Mouse (Mus musculus) G1E-ER4 (cell line): ENCODE data around the gene Ucn3. TPM values are rescaled to one million over a fixed set of nuclear protein-coding genes. Genes with fewer than 3 reads are reported as not detected.

ENCODE experiments used
- GATA1 ChIP-seq: IDR thresholded peaks from one replicate; pipeline ENCODE4 v1.8.0; 2012; ENCODE audit warnings: low read length, inconsistent platforms
- polyA plus RNA-seq: library from polyadenylated mRNA; stranded (reverse); fragments of >175 nt; gene quantifications from 2 replicates; pipeline ENCODE4 v1.2.3, GENCODE M21; 2012

The Ucn3 gene
- not detected in 2 replicates for polyA plus RNA-seq

DNA sequence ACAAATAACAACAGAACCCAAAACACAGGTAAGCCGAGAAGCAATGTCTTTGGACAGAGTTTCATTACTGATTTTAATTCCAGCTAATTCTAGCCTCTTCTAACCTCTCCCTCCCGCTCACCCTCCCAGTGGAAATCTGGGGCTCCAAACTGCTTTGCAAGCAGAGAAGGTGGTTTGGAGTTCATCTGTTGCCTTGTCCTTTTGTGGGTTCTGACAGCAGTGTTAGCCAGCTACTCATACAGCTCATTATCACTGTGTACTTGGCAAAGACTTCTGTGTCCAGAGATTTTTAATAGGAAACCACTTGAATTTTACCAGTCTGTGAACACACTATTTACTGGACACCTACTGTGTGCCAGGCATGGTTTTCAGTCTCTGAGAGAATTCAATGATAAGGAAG, at the start of gene Ucn3:
Ucn3 (minus strand) TSS at position 101 of the 400 bp plus-strand sequence.
- no peak for TF ChIP-seq GATA1

DNA sequence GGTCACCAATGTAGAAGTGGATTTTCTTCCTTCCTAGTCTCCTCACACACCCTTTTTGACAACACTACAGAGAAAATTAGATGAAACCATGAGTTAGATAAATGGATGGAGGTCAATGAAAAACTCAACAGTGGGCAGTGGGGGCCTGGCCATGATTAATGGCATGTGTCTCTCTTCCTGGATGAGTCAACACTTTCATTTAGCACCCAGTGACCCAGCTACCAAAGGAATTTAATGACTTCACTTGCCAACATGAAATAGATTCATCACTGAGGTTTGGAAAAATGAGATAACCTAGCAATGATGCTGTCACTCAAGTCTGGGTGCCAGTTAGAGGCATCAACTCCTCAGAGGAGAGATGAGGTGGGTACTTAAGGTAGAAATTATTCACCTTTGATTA, 46.9 kb upstream of the Ucn3 start:
- no peak for TF ChIP-seq GATA1

DNA sequence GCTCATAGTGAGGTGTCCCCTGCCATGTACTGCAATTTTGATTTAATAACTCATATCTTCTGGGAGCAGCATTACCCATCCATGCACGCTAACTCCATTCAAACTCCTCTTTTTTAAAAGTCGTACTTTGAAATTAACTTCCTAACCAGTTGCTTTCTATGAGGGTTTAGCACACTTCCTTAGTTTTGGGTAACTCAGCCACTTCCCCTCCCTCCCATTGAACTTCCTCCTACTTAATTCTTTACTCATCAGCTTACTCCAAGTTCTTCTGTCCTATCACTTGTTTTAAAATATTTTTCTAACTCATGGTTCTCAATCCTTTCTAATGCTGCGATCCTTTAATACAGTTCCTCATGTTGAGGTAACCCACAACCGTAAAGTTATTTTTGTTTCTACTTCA, 23.7 kb upstream of the Ucn3 start:
- TF ChIP-seq GATA1: no peak

DNA sequence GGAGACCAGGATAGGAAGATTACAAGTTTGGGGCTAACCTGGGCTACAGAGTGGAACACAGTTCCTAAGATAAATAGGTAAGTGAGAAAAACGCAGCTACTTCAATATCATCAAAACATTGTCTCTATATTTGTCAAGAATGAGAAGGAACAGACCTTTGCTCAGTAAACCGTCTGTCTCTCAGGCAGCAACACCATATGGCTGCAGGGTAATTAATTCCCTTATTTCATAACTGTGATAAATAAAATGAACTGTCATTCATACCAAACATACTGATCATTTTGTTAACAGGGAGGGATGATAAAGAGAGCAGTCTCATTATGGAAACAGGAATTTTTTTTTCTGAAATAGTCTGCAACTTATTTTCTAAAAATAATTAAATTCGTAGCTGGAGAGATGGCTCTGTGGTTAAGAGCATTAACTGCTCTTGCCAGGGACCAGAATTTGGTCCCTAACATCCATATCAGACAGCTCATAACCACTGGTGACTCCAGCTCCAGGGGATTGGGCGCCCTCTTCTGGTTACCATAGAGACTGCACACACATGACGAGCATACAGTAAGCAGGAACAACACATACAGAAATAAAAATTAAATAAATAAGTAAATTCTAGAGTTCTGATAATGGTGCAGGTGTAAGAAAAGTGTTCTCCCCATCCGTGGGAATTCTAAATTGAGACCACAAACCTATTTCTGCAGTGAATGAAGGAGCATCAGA, 6.2 kb upstream of the Ucn3 start:
- no peak for TF ChIP-seq GATA1

DNA sequence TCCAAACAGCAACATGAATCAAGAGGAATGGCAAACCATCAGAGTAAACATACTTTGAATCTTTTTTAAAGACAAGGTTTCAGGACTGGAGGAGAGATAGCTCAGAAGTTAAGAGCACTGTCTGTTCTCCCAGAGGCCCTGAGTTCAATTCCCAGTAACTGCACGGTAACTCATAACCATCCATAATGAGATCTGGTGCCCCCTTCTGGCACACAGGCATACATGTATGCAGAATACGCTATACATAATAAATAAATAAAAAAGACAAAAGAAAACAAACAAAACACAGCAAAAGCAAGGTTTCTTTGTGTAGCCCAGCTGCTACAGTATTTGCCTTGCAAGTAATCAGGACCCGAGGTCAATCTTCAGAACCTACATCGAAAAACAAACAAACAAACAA, 4.3 kb upstream of the Ucn3 start:
- no peak for TF ChIP-seq GATA1

DNA sequence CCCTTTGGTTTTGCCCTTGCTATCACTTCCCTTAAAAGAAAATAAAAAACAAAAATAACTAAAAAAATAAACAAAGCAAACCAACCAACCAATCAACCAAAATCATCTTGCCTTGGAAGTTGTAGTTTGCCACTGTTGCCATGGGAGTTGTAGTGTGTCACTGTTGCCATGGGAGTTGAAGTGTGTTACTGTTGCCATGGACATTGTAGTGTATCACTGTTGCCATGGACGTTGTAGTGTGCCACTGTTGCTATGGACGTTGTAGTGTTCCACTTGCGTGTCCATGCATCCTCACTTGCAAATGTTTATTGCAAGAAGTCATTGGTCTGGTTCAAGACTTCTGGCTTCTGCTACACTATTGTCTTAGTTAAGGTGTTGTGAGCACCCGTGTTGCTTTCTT, 2.1 kb upstream of the Ucn3 start:
- TF ChIP-seq GATA1: no peak

DNA sequence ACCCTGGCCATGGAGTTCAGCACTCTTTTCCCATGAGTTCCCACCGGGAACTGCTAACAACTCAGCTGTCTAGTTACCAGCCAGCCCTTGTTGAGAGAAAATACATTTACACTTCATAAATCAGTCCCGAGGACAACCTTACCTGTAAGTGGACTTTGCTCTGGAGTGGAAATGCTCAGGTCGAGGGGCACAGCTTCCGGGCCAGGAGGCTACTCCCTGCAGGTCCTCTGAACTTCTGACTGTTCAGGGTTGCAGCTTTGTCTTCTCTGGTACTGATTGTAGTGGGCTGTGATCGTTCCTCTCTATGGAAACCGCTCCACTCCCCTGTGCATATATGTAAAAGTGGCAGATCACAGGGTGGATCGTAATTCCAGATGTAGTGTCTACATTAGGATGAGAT, 450 bp downstream of the Ucn3 start:
- TF ChIP-seq GATA1: no peak

DNA sequence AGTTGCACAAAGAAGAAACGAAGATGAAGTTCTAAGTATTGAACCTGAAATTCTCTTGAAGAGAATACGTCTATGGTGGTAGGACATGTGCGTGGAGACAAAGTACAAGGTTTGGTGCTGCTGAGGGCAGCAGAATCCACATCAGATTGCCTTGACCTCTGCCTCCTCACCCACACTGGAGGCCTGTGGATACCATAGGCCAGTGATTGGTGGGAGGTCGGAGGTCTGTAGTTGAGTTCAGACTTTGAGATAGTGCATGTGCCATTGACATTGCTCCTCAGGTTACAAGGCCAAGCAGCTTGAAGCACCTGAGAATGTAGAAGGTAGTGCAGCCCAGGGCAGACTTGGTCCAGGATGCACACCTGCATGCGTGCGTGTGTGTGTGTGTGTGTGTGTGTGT, 19.1 kb downstream of the Ucn3 start:
- TF ChIP-seq GATA1: no peak

DNA sequence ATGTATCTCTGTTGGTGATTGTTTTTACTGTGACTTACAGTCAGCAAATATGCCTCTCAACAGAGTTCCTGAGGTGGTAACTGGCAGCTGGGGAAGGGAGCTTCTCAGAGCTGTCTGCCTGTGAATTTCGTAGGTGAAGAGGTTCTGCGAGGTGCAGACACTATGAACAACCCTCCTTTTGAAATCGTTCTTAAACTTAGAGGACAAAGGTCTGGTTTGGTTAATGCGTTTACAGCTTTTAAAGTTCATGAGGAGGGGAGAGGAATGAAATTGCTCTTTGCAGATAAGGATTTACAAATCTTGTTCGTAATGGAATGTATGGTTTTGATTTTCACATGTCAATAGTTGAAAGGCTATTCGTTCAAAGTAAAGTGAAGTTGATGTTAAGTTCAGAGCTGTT, 19.5 kb downstream of the Ucn3 start:
- TF ChIP-seq GATA1: no peak

DNA sequence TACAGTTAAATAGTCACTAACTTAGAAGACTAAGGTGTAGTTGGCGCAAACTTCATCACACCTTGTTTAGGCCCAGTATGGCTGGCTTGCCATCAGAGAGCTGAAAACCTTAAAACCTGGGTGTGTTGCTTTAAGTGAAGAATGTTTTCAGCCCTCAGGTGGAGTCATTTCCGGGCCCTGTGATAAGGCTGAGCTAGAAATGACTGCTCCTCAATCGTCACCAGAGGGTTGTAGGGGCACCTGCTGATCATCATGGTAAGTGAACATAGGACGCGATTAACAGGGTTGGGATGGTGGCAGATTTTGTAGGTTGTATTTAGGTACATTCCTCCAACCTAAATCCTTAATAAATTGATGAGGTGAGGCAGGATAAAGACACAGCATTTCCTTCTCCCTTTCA, 20.7 kb downstream of the Ucn3 start:
- no peak for TF ChIP-seq GATA1

DNA sequence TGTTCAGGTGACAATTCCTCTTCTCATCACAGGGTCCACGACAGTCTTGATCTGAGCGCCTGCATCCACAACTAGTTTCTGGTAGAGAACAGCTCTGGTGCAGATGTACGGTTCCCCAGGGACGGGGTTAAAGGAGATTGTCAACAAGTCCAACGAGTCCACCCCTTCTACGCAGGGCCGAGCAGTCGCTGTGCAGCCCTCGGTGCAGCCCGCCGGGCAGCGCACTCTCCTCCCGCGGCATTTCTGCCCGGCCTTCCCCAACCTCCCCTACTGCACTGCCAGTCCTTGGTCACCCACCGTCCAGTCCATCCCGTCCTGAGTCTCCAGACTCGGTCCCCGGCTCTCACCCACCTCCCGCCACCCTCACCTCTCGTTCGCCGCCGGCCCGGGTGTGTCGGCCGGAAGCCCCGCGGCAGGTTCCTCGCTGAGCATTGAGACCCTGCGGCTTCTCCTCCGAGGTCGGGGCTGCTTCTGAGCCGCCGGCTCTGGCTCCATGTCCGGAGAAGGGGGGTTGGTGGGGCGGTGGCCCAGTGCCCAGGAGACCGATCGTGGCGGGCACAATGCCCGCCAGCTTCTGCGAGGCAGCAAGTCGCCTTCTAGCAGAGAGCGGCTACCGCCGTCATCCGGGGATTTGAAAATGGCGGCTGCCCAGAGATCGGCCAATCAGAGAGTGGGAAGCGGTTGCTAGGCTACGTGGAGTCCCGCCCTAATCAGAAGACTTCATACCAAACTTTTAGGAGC, 27.4 kb downstream of the Ucn3 start, which contains the start of the genes Net1 and Tubal3:
Net1 (minus strand) TSS at position 650 of the 741 bp plus-strand sequence.
Tubal3 (plus strand) TSS at position 704 of the 741 bp plus-strand sequence.
- no peak for TF ChIP-seq GATA1

DNA sequence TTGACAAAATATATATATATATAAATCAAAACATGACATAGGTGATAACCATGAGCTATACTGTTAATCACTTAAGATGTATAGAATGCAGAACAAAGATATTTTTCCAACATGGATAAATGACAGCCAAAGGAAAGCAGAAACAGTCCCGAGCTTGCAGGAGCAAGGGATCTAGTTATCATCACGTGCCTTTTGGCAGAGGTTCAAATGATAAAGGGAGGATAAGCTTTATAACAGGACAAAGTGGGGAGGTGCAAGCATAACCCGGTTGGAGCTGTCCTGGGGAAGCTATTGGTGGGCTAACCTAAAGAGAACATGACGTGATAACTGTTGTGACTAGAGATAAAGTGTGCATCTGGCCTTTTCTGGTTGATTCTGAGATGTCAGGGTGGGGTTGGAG, 31.6 kb downstream of the Ucn3 start:
- TF ChIP-seq GATA1: no peak

DNA sequence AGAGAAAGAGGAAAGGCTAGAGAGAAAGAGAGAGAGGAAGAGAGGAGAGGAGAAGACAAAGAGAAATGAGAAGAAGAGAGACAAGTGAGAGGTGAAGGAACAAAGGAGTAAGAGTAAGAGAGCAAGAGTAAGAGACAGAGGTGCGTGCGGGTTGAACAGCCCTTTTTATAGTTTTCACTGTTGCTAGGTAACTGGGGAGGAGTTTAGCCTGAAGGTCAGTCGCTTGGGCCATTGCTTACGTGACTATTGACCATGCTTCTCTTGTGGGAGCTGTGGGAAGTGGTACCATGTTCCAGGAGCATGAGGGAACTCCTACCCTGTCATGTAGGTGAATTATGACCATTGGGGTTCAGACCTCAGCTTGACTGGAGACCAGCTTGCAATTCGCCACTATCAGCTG, 34.8 kb downstream of the Ucn3 start:
- TF ChIP-seq GATA1: no peak

DNA sequence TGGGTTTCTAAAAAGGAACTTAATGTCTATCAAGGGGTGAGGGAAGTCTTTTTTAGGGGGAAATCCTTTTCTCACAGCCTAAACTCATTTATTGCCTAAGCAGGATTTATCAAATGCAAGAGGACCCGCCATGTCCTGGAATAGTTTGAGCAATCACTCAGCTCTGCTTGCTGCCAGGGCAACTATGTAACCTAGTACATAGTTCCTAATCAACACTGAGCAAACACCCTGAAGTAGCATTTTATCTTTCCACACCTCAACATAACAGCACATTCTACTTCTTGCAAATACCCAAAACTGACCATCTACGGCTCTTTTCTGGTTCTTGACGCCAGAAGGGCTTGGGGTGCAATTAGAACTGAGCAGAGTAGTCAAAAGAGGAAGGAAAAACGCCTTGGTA, 36.9 kb downstream of the Ucn3 start:
- TF ChIP-seq GATA1: no peak

DNA sequence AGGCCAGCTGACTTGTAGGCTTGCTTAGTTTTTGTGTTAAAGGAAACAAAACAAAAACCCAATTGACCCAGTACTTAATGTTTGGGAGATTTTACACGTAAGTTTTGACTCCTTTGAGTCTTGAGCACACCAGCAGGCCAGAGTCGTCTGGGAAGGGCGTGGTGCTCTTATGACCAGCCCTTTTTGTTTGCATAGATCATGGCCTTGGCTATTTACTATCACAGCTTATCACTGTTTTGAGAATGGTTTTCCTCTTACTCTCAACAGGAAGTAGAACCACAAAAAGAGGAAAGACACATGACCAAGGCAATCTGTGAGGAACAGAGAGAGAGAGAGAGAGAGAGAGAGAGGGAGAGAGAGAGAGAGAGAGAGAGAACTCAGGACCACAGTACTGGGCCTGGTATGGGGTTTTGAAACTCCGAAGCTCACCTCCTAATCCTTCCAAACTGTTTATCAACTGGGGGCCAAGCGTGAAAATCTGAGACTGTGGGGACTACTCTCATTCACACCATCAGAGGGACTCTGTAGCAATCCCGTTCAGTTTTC, 37.9 kb downstream of the Ucn3 start:
- TF ChIP-seq GATA1: no peak

DNA sequence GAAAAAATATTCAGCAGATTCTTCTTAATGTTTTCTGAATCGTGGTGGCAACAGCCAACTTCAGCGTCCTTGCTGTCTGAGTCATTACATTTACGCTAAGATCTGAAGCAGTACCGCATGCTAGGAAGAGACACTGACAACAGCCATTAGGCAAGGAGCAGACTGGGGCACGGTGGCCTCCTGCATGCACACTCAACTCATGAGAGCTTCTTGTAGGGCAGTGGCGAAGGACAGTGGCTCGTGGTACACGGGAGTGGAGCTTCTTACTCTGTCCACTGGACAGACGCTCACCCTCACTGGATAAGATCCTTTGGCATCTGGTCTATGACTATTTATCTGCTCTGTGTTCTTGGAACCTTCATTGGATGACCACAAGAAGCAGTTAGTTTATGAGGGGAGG, 45.8 kb downstream of the Ucn3 start:
- TF ChIP-seq GATA1: no peak

DNA sequence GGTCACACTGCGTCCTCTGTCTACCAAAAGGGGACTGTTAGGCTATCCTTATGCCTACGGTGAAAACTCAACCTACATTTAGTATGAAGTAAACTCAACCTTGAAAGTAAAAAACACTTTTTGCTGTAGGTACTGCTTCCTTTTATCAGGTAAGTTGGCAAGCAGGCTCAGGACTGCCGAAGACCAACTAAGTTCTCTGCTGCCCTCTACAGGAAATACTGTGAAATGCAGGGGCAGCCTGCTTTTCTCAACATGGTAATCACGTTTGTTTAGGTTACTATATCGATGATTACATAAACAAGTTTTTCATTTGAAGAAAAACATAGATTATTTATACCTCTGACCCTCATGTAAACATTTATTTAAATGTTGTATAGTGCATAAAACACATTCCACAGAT, 48.2 kb downstream of the Ucn3 start:
- no peak for TF ChIP-seq GATA1

DNA sequence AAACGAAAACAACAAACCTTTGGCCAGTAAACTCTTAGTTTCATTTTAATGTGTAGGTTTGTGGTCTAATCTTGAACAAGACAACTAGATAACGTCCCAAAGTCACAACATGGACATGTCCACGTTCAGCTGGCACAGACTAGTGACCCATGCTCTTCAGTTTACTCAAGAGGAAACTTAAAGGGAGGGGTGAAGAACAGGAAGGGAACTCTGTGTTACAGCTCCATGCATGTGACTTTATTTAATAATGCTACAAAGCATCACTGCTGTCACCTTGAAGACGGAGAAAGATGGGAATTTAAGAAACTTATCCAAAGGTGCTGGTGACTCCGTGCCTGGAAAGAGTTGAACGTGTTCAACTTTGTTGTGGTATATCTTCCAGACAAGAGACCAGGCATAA, 49.1 kb downstream of the Ucn3 start:
- no peak for TF ChIP-seq GATA1
